Mouse (Mus musculus) cerebellum, postnatal 4 days (tissue): ENCODE data around the gene Ntrk3.

Experiments
- DNase-seq, 2 experiments: peaks; one replicate each; pipeline ENCODE4 v3.0.0; 2022; ENCODE audit warnings: low spot score in 2 of 2, mixed read lengths in 1 of 2

The Ntrk3 gene

DNA sequence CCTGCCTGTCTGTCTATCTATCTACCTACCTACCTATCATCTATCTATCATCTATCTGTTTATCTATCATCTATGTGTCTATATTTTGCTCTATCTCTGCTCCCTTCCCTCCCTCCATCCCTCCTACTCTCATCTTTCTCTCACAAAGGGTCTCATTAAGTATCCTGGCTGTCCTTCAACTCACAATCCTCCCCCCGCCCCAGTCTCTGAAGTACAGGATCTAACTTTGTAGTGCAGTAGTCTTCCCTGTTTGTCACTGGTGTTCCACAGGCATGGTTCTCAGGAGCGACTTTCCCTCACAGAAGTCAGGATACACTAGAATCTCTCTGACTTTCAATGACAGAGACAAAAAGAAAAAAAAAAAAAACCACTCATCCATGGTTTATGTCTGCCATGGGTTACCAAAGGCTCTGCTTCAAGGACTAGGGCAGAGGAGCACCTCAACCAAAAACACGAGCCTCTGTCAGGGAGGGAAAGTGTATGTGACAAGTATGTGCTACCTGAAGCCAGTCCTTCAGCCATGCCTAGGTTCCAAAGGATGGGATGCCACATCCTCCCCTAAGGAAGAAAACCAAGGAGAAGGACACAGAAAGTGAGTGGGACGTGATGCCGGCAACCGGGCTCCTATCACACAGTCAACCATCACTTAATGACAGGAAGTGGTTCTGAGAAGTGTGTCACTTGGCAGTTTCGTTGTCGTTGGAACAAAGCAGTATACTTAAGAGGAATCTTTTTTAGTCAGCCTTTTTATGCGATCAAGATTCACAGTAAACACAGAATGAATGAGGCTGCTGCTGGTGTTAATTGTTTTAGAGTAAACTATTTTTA, 16.6 kb downstream of the Ntrk3 start:
- no peak for DNase-seq

DNA sequence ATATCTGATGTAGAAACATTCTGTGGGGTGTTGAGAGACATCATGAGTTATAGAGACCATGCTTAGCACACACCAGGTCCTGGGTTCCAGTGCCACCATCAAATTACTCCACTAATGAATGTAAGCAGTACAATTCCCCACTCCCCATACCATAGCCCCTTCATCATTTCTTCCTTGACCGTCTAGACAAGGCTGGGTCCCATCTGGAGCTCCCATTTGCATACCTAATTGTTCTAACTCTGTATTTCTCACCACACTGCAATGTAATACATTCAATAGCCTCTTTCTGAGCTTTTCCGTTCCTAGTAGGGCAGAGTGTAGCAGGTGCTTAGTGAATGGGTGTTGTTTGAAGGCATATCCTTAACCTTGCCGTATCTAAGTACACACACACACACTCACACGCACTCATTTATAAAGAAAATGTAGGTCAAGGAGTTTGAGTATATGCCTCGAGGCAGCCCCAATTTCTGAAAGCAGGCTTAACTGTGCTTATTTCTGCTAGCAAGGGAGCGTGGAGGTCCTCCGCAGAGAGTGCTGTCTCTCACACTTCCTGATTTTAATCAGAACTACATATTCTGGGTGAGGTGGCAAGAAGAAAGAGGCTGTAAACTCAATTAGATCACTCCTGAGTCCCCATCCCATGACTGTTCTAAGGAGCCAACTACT, 17.9 kb downstream of the Ntrk3 start:
- no peak for DNase-seq

DNA sequence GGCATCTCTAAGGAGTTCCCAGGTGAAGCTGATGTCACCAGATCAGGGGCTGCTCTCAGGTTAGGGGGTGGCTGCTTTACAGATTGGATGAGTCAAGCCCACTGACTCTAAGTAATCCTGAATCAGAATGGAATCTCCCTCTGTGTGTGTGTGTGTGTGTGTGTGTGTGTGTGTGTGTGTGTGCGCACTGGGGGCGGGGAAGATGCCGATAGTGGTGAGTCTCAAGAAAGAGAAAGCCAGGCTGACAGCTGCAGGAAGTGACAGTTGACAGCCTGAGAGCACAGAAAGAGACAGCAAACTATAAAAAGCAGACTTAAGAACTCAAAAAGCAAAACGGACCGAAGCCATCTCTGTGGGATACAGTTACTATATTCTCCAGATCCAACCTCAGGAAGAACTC, 18.7 kb downstream of the Ntrk3 start:
- DNase-seq = no peak

DNA sequence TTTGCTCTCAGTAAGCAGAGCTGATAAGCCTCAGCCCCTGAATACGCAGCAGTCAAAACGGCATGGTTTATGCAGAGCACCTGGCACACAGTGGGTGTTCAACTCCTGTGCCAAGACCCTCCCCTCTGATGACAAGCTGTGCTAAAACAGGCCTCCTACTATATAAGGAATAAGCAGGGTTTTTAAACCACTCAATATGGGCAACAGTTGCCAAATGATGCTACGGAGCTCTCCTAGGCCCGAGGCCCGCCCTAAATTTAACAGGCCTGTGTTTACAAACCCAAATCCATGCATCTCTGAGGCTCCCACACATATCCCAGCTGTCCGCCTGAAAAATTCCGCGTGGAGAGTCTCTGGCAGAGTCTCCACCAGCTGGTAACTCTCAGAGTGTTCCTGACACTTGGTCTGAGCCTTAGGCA, 19.6 kb downstream of the Ntrk3 start:
- peak in 1 of 2 experiments; percentile 32 for DNase-seq

DNA sequence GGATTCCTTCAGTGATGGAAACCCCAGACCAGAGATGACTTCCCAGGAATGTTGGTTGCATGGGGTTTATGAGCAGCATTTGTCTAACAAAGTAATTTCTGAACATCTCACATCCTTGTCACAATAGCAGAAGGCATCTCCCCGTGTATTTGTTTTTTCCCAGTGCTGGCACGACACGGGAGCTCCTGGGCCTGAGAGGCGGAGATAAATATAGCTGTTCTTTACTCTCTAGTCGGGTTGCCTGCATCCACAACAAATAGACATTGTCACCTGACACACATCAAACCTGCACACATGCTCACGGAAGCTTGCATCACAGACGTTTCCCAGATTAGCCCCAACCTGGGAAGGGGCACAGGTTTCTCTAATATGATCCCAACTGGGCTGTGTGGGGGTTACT, 30.1 kb downstream of the Ntrk3 start:
- DNase-seq = no peak

DNA sequence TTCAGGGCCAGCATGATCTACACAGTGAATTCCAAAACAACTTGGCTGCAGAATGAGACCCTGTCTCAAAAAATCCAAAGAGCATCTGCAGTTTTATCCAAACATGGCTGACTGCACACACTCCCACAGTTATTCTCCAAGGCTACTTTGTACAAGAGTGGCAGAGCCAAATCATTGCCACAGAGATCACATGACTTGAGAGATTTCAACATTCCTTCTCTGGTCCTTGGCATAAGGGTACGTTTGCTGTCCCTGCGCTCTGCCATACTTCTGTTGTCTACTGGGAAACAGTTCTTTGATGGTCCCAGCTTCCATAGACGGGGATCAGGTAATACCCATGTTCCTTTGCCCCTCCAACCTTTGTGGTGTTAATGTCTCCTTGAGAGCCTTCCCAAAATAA, 30.7 kb downstream of the Ntrk3 start:
- DNase-seq = no peak

DNA sequence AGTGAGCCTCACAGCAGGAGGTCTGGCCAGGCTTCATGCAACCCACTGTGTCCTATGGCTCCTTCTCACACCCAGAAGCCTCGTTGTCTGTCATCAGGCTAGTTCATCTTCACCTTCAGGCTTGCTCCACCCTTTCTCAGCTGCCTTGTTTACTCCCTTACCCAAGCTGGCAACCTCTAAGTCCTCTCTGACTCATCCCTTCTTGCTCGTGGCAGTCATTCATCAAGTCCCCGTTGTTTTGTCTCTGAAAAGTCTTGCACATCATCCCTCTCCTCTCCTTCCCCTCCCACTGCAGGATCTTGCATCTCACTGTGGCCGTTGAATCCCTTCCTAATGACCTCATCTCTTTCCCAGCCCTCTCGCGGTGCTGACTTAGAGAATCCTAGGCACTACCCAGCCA, 35.1 kb downstream of the Ntrk3 start:
- DNase-seq = no peak

DNA sequence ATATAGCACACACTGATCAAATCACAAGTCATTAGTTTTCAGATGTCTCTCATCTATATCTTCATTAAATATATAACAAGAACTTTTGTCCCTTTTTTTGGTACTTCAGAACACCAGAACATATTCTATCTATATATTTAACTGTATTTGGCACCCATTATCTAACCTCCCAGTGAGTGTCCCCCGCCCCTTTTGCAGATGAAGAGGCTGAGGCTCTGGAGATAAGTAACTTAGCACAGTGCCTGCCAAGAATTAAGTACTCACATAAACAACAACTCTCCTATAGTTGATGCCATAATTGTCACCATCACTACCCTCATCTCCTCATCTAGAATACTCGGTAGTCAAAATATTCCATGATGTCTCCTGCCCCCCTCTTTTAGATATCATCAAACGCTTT, 42.6 kb downstream of the Ntrk3 start:
- DNase-seq = no peak

DNA sequence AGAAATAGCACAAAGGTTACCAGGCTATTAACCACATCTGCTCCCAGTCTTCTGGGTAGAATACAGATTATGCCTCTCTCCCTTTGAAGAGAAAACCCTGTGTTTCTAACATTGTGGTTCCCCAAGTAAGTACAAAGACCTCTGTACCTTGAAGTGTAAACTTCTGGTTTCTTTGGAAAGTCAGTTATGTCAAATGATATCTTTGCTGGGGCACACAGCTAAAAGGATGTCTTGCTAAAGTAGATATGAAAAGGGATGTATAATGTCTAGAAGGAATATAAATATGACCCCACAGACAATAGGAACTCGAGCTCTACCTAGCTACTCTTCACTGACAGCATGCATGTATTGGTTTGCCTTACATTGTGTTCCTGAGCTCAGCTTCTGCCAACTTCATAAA, 44.7 kb downstream of the Ntrk3 start:
- DNase-seq = no peak

DNA sequence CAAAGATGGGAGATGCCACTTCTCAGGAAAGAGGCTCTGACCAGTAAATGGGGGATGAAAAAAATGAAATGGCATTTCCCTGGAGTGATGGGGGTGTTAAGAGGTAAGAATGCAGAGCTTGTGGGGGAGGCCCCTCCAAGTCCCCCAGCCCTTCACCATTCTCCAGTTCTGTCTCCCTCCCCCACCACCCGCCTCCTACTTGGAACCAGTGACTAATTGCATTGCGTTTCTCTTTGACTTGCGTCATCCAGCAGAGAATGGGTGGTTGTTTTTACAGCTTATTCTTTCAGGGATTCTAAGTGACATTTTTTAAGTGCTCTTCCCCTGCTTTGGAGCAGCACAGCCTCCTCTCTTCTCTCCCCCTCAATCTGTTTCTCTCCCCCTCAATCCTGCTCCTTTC, 46.9 kb downstream of the Ntrk3 start:
- no peak for DNase-seq

DNA sequence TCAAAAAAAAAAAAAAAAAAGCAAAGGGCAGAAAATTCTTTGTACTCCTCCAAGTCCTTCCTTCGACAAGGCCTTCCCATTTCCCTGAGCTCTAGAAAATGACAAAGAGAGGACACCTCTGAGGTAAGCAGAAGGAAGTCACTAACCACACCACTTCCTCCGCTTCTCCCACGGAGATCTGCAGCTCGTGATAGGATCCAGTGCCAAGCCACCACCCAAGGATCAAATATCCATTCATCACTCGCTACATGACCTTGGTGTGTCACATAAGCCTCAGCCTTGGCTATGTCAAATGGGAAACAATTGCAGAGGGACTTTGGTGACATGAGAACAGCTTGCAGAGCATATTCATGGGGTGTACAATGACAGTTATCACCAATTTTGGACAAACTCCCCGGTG, 52.9 kb downstream of the Ntrk3 start:
- no peak for DNase-seq

DNA sequence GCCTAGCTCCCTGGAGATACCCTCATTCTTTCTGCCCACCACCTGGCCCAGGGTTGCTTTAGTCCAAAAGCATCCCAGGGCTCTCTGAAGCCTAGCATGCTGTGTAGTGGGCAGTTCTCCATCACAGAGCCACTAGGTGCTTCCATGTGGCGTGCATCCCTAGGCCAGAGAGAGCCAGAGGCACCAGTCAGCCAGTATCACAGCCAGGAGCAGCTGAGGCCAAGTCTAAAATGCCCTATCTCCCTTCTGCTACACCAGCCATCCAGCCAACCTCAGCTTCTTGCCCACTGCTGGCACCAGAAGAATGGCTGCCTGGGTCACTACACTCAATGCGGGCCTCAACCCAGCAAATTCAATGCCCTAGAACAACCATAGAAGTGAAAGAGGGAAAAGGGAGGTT, 56.9 kb downstream of the Ntrk3 start:
- DNase-seq = peak in 1 of 2 experiments; percentile 10

DNA sequence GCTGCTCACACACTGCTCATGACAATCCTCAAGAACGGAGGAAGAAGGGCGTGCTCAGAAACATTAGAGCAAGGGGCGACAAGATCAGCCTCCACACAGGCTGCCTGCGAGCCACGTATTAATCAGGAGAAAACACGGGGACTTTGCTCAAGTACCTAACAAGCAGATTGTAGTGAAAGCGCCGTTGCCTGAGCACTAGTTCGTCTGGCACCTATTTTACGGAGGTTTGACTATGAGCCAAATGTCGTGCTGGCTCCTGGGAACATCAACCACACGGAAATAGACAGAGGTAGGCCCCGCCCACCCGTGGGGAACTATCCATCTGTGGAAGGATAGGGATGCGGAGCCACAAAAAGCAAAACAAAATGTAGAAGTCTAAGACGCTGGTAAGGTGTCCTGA, 68.4 kb downstream of the Ntrk3 start:
- DNase-seq = no peak

DNA sequence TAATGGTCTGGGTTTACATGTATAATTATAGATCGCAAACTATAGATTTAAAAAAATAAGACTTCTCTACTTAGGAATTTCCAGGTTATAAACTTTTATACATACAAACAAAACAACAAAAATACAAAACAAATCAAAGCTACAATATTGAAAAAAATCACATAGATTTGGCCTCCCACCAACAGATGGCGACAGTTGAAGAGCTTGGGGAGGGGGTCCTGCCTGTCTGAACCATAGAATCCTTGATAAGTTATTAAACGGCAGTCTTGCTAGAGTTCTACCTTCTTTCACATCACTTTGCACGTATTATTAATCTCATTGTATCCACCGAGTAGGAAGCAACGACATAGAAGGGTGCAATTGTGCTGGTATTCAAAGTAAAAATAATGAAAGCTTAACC, 68.9 kb downstream of the Ntrk3 start:
- DNase-seq = no peak

DNA sequence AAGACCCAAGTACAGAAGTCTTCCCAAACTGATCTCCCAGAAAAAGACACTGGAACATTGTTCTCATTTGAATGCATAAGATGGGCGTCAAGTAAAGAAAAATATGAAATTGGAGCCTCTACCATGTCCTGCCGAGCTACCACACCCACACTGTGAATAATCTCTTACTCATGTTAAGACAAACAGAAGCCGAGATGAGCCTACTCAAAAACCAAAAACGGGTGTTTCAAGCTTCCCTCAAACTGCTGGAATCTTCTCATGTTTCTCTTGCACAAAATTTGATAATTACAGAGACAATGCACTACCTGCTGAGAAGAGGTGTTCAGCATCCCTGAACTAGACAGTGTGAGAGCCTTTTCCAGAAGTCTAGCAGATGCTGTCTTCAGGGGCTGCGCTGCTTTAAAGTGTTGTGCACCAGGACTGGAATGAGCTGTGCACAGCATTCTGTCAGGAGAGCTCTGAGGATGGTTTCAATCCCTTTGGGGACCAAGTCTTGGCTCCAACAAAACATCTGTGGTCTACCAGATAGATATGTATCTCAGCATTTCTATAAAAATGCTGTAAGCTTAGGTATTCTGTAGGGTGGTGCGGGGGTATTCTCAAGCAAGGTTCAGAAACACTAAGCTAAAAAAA, 69.7 kb downstream of the Ntrk3 start:
- no peak for DNase-seq

DNA sequence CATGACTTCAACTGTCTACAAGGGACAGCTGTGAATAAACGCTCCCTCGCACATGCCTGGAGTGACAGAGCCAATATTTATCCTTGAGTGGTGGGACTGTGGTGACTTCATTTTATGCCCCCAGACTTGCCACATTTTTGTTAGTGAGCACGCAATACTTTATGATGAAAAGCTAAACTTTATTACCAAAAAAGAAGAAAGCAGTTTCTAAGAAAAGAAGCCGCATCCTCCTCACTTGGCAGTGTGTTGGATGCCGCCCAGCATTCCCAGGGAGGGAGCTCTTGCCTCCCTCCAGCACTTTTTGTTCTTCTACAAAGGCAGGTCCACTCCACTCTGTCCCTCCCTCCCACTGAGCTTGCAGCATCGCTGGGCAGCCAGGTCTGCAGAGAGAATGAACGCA, 77.0 kb downstream of the Ntrk3 start:
- DNase-seq = no peak

DNA sequence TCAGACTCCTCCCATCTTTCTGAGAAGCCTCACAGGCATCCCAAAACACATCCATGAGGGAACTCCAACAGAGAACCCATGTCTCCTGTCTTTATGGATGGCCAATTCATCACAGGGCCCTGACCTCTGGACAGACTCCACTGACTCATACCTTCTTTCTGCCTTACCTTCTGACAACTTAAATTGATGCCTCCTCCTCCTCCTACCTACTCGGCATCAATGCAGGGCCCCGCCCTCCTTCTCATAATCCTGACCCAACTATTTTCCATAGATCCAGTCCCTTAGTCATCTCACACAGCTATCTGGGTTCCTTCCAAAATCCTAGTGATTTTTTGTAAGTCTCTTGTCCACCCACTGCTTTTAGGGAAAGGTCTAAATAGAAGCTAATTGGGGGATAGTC, 78.0 kb downstream of the Ntrk3 start:
- no peak for DNase-seq

DNA sequence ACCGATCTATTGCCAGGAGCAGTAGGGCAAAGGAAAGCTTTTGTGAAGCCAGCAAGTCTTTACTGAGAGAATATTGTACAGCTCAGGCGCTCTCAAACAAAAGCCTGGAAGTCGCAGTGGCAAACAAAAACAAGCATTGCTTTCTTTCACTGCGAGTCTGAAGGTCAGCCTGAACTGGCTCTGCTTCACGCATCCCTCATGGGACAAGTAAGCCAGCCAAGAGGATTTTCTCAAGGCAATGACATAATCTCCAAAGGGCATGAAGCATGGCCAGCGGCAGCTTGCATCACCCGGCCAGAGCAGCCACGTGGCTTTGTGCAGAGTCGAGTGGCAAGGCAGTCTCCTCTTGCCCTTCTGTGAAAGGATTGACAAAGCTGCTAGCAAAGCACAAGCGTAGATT, 79.8 kb downstream of the Ntrk3 start:
- DNase-seq = peak in 1 of 2 experiments; percentile 48

DNA sequence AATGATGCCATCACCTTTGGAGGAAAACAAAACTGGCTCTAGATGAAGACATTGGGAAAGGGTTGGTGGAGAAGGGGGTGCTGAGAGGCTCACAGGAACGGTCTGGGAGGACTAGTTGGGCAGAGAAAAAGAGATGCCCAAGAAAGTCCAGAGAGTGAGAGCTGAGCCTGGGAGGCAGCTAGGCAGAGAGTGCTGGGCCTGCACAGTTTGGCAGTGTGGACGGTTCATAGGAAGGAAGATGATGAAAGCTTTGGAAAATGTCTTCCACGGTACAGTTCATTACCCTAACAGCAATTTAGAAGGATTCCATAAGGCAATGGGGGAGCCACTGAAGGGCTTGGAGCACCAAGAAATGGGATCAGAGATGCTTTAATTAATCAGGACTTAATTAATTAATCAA, 81.6 kb downstream of the Ntrk3 start:
- DNase-seq = no peak

DNA sequence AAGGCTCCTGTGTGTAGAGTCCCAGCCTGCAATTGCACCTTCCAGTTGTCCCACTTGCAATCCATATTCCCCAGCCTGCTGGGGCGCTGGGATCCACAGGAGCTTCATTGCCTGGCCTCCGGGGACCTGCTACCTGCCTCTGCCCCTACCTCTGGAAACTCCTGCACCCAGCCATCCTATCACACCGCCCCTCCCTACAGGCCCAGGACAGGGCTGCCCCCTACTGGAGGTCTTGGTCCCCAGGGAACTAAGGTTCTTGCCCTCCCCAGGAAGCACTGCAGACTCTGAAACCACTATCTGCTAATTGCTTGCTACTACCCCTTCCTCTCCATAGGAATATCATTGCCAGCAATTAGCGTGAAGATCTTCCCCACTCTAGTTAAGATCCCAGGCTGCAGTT, 84.1 kb downstream of the Ntrk3 start:
- DNase-seq = no peak

DNA sequence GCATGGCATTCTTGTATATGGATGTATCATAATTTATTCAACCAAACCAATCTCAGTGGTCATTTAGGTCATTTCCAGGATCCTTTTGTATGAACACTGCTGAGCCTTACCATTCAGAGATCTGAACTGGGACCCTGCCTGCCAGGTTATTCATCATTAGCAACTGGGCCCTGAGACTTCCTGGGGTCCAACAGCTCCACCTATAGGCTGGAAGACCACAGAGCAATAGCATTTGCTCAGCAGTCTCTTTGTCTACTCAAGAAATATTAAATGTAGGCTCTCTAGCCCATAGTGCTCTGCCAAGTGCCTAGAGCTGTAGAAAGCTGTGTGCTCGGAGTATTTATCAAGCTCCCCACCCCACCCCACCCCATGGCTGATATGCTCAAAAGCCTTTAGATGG, 85.5 kb downstream of the Ntrk3 start:
- no peak for DNase-seq

DNA sequence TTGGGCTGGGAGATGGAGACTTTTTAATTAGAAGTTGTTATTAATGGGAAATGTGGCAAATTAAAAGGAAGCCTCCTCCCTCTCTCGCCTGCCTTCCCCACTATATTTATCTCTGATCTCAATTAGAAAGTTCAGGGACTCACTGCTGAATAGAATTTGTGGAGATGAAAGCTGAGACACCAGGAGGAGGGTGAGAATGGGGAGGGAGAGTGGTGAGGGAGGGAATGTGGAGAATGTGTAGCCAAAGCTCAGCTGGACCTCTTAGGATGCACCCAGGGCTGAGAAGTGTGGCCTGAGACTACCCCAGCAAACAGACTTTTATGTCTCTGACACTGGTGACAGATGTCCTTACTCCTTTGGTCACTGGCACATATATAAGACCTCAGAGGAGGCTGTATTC, 86.3 kb downstream of the Ntrk3 start:
- no peak for DNase-seq

DNA sequence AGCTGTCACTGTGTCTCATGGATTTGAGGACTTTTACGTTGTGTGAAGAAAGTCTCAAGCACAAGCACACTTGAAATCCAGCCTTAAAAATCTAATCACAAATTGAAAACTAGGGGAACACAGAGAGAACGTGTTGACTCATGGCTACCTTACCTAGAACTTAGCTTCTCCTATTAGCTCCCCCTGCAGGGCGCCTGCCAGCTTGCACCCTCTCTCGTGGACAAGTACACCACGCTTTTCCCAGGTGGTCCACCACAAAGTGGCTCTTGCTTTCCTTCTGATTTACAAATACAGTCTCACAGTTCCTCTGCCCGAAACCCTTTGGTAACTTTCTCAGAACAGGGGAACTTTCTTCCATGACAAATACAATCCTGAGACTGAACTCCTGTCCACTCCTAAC, 94.1 kb downstream of the Ntrk3 start:
- DNase-seq = no peak
